Mouse (Mus musculus): ENCODE results near the gene Amz2.

The Amz2 gene

DNA sequence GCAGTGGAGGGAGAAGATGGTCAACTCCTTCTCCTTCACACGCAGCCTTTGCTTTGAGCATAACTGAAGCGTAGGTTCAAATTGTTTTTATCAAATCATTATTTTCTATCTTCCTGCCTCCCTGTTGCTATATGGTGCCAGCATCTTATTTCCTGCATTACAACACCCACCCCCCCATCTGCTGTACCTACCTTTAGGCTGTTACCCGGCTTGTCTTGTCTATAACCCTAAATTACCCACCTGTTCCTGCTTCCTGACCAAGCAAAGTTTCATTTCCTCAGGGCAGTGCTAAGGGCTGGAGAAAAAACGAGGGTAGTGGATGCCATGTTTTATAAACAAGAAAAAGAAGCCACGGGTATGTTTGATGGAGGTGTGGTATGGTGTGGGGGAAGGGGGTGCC lies 4.5 kb upstream of the Amz2 start:
- DNase-seq (ENCODE audit: low spot score in 2 of 2) = no peak

DNA sequence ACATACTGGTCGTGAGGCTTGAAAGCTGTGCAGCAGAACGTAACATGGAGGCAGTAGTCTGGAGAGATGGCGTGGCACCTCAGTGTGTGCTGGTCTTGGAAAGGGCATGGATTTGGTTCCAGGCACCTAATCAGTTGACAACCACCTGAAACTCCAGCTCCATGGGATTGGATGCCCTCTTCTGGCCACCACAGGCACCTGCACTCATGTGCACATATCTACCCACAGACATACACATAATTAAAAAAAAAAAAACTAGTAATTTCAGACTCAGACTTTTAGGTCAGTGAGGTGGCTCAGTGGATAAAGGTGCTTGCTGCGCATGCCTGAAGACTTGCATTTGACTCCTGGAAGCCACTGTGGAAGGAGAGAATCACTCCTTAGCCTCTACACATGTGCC lies 3.5 kb upstream of the Amz2 start:
- DNase-seq (ENCODE audit: low spot score in 2 of 2) = no peak

DNA sequence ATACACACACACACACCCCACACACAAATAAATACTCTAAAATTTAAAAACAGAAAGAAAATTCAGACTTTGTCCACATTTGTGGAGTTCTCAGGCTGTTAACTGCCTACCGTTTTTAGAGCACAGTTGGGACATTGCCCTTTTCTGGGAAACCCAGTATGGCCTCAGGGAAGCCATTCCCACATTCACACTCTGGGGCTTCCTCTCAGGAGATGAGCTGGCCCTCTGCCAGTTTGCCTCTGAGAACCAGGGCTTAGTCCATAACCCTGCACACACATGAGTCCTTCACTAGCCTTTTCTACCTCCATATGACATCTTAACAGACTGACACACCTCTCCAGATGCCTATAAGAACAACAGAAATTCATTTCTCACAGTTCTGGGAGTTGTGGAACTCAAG lies 2.5 kb upstream of the Amz2 start:
- no peak for DNase-seq (ENCODE audit: low spot score in 2 of 2)

DNA sequence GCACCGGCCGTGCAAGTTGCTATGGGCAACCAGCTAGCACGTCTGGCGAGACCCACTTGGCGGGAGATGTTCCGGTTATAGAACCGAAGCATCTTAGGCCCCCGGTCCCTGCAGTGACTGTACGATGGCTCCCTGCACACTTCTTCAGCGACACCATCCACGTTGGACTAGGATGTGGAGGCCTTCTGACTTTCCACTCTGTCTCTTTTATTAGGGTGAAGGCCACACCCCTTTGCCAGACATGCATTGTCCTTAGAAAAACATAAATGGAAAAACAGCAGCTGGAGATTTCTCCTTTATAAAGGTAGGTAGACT lies 483 bp downstream of the Amz2 start:
- no peak for DNase-seq (ENCODE audit: low spot score in 2 of 2)

DNA sequence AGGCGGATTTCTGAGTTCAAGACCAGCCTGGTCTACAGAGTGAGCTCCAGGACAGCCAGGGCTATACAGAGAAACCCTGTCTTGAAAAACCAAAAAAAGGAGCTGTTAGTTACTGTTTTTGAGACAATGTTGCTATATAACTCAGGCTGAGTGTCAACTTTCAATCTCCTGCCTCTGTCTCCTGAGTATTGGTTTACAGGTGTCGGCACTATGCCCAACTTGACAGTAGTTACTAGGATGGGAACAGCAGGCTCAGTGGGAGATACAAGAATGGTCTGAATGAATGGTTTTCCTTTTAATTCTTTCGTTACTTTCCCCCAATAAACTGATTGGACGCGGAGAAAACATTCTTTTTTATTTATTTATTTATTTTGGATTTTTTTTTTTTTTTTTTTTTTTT lies 1.6 kb downstream of the Amz2 start:
- DNase-seq (ENCODE audit: low spot score in 2 of 2) = no peak

DNA sequence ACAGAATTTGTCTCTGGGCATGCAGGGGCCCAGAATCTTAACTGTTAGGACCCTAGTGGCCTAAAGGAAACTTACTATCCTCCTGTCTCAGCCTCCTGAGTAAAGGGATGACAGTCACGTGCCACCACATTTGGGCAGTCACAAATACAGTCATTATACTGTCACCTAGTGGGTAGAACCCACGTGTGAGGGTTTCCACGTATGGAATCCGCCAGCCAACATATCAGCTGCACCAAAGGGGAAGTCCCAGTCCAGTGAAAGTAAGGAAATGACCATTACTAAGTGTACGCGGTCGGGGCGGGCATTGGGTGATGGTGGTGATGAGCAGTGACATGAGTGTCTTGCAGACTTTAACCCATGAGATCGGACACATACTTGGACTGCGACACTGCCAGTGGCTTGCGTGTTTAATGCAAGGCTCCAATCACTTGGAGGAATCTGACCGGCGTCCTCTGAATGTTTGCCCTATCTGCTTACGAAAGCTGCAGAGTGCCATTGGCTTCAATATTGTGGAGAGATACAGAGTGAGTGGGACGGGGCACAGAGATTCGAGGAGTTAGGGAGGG lies 8.6 kb downstream of the Amz2 start:
- DNase-seq (ENCODE audit: low spot score in 2 of 2) = no peak

DNA sequence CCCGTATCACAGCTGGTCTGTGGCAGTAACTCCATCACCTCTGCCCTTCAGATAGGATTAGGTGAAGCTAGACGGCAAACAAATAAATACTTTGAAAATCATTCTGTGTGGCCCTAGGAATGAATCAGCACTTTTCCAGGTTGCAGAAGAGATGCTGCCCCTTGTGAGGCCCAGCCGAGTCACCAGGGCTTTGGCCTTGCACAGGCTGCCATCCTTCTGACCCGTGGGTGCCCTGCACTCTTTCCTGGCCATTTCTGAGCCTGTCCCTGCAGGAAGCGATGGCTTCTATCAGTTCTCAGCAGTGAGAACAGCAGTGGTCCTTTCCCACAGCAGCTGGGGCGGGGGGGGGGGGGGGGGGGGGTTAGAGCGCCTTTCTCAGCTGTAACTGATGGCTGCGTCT lies 11.1 kb downstream of the Amz2 start:
- no peak for DNase-seq (ENCODE audit: low spot score in 2 of 2)

DNA sequence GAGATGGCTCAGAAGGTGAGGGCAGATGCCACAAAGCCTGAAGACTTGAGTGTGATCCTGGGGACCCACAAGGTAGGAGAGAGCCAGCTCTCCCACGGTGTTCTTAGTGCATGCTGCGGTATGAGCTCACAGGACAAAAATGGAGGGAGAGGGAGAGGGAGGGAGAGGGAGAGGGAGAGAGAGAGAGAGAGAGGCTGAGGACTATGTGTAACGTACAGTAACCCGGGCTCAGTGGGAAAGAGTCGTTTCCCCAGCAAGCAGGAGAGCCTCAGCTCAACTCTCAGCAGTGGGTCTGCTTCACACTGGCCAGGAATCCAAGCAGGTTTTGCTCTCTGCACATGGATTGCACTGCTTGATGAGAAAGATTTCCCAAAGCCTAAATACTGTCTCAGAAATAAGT lies 13.5 kb downstream of the Amz2 start:
- DNase-seq (ENCODE audit: low spot score in 2 of 2) = no peak

DNA sequence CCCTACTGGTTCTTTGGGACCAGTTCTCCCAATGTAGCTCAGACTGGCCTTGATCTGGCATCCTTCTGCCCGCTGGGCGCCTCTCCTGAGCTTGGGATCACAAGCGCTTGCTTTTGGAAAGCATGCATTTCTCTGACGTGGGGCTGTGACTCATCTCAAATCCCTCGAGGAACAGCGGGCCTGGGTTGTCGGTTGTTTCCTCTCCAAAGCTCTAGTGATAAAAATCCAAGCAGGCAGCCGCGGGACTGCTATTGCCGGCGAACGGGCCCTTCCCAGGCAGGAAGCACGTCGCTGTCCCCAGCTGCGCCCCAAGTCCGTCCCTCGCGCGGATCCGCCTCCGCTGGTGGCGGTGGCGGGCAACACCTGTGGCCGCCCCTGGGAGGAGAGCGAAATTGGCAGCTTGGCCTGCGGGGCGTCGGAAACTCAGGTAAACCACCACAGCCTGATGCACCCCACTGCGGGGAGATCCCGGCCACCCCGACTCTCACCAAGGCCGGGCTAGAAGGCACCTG lies 14.1 kb downstream of the Amz2 start:
- DNase-seq (ENCODE audit: low spot score in 2 of 2) = peak; percentile 70 to 78

DNA sequence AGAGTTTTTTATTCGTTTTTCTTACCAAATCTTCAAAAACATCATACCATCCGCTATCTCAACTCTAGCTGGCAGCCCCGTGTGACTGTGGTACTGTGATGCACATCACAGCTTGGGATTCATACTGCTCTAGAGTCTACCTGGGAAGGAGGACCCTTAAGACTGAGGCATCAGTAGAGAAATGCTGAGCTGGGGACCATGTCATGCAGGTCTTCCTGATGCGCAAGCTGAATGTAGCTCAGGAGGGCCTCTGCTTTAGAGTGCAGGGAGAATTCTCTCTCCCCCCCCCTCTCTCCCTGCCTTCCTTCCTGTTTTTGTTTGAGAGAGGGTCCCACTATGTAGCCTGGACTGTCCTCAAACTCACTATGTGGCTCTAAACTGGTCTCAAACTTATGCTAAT lies 14.9 kb downstream of the Amz2 start:
- no peak for DNase-seq (ENCODE audit: low spot score in 2 of 2)

DNA sequence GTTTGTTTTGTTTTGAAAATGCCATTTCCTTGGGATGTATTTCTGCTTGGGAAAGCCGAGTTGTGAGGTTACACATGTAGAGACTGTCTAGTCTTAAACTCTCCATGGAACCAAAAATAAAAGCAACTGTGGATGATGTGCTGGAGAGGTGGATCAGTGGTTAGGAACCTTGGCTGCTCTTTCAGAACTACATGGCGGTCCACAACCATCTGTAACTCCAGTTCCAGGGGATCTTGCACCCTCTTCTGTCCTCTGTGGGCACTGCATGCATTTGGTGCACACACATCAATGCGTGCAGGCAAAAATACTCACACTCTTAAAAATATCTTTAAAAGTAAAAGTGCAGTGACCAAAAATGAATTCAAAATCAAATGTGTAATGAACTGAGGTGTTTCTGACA lies 15.4 kb downstream of the Amz2 start:
- no peak for DNase-seq (ENCODE audit: low spot score in 2 of 2)

DNA sequence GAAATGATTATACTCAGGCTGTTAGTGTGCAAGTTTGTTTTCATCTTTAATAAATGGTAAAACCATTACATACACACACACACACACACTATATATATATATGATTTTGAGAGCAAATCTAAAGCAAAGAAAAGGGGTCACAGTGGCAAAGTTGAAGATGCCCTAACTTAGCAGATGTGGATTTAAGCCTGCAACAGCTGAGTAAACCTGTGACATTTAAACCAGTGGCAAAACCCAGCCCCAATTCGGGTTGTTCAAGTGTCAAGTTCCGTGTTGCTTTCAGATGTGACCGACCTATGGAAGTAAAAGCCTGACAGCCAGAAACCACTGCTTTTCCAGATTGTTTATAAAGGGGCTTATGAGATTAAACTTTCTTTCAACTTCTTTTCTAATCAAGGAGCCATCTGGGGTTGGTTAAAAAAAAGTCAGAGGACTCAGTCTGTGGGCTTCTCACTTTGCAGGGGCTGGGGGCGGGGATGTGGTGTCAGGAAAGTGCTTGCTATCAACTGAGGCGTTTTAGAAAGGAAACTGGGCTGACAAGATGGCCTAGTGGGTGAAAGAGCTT lies 16.5 kb downstream of the Amz2 start:
- no peak for DNase-seq (ENCODE audit: low spot score in 2 of 2)

DNA sequence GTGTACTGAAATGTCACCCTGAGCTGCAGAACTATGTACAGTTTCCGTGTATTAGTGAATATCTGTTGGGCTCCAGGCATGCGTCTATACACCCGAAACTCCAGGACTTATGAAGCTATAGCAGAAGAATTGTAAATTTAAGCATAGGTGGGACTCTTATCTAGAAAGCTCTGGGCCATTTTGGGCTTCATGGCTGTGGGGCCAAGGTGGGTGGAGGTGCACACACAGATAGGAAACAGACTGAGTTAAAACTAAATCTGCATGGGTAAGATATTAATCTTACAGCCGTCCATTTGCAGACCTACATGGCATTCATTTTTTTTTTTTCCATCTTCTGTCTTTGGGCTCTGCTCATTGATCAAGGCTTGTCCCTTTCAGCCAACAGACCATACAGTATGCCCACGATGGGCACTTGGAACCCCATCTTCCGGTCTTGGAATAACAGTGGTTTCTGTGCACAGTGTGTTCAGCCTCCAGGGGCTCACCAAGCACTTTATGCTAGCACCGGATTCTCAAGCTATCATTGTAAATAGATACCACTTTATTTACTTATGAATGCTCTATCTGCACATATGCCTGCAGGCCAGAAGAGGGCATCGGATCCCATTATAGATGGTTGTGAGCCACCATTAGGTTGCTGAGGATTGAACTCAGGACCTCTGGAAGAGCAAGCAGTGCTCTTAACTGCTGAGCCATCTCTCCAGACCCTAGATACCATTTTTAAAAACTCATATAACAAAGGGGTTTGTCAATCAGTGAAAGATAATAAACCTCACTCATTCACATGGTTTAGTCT lies 17.9 kb downstream of the Amz2 start:
- DNase-seq (ENCODE audit: low spot score in 2 of 2) = no peak

DNA sequence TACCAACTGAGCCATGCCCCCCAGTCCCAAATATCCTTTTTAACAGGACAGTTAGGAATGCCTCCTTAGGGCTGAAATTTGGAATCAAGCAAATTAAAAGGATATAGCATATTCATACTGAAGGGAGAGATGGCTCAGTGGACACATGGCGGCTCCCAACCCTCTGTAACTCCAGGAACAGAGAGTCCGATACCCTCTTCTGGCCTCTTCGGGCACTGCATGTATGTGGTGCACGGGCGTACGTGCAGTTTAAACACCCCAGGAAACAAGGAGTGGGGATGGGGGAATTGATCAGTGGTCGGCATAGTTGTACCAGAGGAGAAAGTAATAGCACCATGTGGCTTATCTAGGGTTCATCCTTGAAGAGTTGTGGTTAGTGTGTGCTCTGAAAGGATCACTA lies 18.9 kb downstream of the Amz2 start:
- DNase-seq (ENCODE audit: low spot score in 2 of 2) = no peak

DNA sequence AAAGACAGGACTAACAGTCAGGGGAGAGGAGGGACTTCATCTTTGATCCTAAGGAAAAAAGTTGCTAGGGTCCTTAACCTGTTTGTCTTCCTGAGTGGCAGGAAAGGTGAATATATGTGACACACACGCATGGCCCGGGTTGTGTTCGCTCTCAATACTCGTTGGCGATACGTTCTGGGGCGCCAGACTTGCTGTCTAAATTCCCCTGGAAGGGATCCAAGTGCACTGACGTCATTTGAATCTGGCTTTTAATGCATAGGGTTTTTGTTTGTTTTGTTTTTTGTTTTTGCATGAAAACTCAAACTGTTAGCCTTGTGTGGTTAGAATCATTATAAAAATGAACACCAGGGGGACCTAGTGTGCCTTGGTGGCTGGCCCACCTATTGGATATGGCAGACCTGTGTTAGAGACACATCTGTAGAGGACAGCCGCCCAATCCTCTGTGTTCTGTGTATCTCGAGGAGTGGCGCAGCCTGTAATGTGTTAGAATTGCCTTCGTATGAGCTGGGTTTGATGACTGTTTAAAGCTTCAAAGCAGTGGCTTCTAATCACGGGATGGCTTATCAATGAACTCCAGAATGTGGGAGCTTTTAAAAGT lies 19.8 kb downstream of the Amz2 start:
- no peak for DNase-seq (ENCODE audit: low spot score in 2 of 2)

DNA sequence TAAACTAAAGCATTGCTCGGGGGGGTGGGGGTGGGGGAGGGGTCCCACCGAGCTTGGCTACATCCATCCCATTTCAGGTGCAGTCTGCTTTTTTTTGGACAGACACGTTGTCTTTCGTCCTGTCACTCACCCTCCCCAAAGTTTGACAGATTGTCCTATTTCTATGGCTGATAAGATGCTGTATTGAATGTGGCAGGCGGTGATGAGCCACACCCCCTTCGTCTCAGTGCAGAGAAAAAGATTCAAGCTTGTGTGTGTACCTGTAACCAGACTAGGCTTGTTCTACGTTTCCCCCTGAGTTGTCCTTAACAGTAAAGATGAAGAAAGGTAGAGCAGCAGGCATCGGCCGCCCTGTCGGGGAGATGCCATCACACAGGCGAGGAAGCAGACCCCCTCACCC lies 25.4 kb downstream of the Amz2 start:
- DNase-seq (ENCODE audit: low spot score in 2 of 2) = no peak

DNA sequence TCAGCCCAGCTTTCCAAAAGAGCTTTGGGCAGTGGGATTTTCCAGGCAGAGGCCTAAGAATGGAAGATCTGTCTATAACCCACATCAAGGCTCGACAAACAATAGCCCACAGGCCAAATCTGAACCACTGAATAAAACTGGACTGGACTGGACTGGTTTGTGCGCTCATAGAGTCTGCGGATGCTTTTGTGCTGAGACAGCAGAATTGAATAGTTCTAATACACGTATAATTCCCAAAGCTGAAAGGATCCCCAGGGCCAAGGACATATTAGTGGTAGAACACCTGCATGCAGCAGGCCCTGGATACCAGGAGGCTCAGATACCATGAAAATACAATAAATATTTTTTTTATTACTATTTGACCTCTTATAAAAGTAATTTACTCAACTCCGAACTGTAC lies 30.5 kb downstream of the Amz2 start:
- no peak for DNase-seq (ENCODE audit: low spot score in 2 of 2)

DNA sequence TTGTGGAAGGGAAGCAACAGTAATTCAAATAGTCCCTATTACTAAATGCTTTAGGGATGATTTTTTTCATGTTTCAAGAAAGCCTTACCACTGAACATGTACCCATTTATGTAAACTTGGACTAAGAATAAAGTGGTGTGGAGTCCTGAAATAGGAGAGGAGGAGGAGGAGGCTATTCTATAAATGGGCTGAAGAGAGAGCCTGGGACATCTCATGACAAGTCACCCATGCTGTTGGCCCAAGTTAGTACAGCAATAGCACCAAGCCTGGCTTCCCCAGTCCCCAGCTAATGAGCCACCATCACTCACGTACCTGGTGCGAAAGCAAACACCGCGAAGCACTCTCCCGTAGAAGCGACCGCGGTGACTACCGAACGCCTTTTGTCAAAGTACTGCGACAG lies 32.4 kb downstream of the Amz2 start:
- DNase-seq (ENCODE audit: low spot score in 2 of 2) = no peak

DNA sequence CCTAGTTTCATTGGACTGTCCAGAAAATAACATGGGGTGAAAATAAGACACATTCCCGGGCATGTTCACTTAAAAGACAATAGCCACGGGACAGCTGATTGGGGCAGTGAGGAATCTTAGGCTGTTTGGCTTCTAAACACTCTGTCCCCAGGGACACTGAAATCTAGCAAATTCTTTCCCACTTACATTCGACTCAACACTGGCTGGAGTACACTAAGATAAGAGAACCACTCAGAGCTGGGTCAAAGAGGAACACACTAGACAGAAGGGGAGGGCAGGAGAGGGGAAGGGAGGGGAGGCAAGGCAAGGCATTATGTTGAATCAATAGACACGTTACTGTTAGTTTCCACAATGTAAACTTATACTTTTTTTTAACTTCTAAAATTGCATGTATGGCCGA lies 34.8 kb downstream of the Amz2 start:
- no peak for DNase-seq (ENCODE audit: low spot score in 2 of 2)

DNA sequence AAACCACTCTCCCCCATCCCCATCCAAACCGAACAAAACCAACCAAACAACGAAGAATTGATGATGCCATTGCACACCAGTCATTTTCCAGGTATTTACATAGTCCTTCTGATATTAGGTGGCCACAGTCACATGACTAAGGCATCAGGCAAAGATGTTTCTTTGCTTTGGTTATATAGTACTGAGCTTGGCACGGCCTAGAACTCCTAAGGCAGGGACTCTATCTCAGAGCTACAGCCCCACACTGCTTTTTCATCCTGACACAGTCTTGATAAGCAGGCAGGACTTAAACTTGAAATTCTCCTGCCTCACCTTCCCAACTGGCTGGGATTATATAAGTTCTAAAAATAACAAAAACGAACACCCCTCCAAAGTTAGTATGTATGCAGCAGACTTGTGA lies 39.3 kb downstream of the Amz2 start:
- DNase-seq (ENCODE audit: low spot score in 2 of 2) = no peak

DNA sequence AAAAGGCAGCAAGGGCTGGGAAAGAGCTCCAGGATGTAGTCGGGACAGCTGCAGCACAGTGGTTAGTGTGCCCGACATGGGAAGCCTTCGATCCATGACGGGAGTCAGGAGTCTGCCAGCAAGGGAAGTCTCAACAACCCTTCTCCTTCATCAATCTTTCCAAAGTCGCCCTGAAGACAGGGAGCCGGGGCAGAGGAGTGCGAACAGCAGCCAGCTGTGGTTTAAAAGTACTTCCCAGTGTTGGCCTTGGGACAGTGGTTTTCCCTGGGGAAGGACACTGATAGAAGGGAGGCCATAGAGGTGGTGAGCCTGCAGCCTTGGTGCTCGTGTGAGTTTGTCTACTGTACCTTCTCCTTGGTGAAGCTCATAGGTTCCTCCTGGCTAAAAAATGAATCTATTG lies 41.2 kb downstream of the Amz2 start:
- no peak for DNase-seq (ENCODE audit: low spot score in 2 of 2)

DNA sequence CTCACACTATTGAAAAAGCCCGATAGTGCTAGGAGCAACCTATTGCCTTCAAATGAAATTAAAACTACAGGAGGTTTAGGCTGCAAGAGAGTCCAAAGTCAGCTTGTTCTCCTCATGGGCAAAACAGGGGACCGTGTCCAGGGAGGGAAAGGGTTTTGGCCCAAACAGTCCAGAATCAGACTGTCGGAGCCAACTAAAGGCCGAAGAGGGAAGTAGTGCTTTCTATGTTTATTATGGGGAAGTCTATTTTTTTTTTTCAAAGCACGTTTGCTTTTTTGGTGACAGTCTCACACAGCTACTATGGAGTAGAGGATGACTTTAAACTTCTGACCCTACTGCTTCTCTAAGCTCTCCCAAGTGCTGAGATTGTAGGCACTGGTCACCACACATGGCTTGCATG lies 42.4 kb downstream of the Amz2 start:
- DNase-seq (ENCODE audit: low spot score in 2 of 2) = no peak

DNA sequence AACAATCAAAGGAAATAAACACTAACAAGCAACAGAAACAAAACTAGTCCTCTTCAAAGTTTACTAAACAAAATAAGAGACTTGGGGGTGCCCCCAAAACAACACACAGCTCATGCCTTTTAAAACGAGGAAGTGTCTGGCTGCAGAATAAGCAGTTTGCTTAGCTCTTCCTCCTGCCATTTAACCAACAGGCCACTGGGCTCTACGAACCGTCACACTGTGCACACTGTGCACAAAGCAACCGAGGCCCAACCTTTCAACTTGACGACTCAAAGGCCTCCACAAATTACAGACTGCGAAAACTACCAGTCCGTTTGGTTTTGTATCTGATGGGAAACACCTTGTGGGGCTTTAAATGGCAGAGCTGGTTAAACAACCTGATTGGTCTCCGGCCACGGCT lies 44.4 kb downstream of the Amz2 start:
- DNase-seq (ENCODE audit: low spot score in 2 of 2) = no peak

Data from urinary bladder, adult 18-20 months (tissue).